10 mouse cellular contexts compared by ENCODE assay signal in genomic region chr7:80746166-80746761, GRCm38 (mm10). TPM values are rescaled to one million over a fixed set of nuclear protein-coding genes. Genes with fewer than 3 reads are reported as not detected.
A peak's percentile ranks its signal among the peaks of the same experiment; 100 is the strongest.
DNase-seq lines count a peak whose midpoint lies in the region; ATAC-seq and TF ChIP-seq lines count a peak whose summit lies in the region.
"Had no signal": no experiment of that assay in that cellular context is flagged by ENCODE, and none has a peak within 500 bp of the region (broad histone marks: within the 10 kb centered on the region; RNA-seq: fewer than 3 reads in every experiment).

No protein-coding gene starts in this region.

- no peak for TF ChIP-seq EP300 in stomach, postnatal 0 days (optimal IDR thresholded peaks at IDR 0.05)

- peaks cover 49% of the 10 kb centered on the region for H3K4me1 ChIP-seq in midbrain, embryonic 10.5 days
- no peaks in the 10 kb centered on the region for H3K4me1 ChIP-seq in midbrain, postnatal 0 days (ENCODE audit: insufficient read depth, low read length)
- peaks cover 31% of the 10 kb centered on the region for H3K4me1 ChIP-seq in embryonic fibroblast, embryonic 13.5 days (ENCODE audit: control insufficient read depth, insufficient read depth, low read length)
- peaks cover 30% of the 10 kb centered on the region for H3K4me1 ChIP-seq in intestine, embryonic 14.5 days (replicated peaks; ENCODE audit: control insufficient read depth, insufficient read depth, low read length)
- peaks cover 7% of the 10 kb centered on the region for H3K4me1 ChIP-seq in stomach, postnatal 0 days (replicated peaks; ENCODE audit: control insufficient read depth, insufficient read depth)
- H3K4me1 ChIP-seq: liver, embryonic 15.5 days had no signal

- WGBS in midbrain, embryonic 10.5 days, result 12% methylated on average over 5 of the region's 5 CpGs
- WGBS in midbrain, postnatal 0 days, result 15% methylated on average over 5 of the region's 5 CpGs
- WGBS in intestine, embryonic 14.5 days, result 22% methylated on average over 5 of the region's 5 CpGs
- WGBS in stomach, postnatal 0 days, result 40% methylated on average over 5 of the region's 5 CpGs

- peak overlapping the region; percentile 83 for H3K27ac ChIP-seq in midbrain, embryonic 10.5 days (replicated peaks)
- no peak overlapping the region for H3K27ac ChIP-seq in midbrain, postnatal 0 days (ENCODE audit: low read depth, low read length)
- peak overlapping the region; percentile 58 for H3K27ac ChIP-seq in embryonic fibroblast, embryonic 13.5 days (ENCODE audit: insufficient read depth, low read length)
- peak overlapping the region; percentile 11; the same call in 1 of the 2 replicates for H3K27ac ChIP-seq in intestine, embryonic 14.5 days (ENCODE audit: low read depth)
- H3K27ac ChIP-seq in stomach, postnatal 0 days (replicated peaks), result peak overlapping the region; percentile 42
- H3K27ac ChIP-seq: hindbrain, embryonic 15.5 days; liver, embryonic 15.5 days had no signal

- TF ChIP-seq POLR2A in embryonic fibroblast, embryonic 13.5 days (IDR thresholded peaks at IDR 0.05; ENCODE audit: low read depth, low read length), result no peak

- no peaks in the 10 kb centered on the region for H3K27me3 ChIP-seq in midbrain, embryonic 10.5 days (ENCODE audit: low read depth, poor library complexity, severe bottlenecking)
- H3K27me3 ChIP-seq in midbrain, postnatal 0 days (ENCODE audit: insufficient read depth, low read length), result no peaks in the 10 kb centered on the region
- no peaks in the 10 kb centered on the region for H3K27me3 ChIP-seq in intestine, embryonic 14.5 days (replicated peaks; ENCODE audit: control insufficient read depth, insufficient read depth, low read length)
- H3K27me3 ChIP-seq in stomach, postnatal 0 days (ENCODE audit: control insufficient read depth, insufficient read depth, low read length), result no peaks in the 10 kb centered on the region
- H3K27me3 ChIP-seq: embryonic facial prominence, embryonic 12.5 days; hindbrain, embryonic 15.5 days; liver, embryonic 15.5 days had no signal

- peaks cover 52% of the 10 kb centered on the region for H3K36me3 ChIP-seq in midbrain, embryonic 10.5 days
- H3K36me3 ChIP-seq in midbrain, postnatal 0 days (ENCODE audit: insufficient read depth, low read length), result peaks cover 44% of the 10 kb centered on the region
- peaks cover 49% of the 10 kb centered on the region for H3K36me3 ChIP-seq in intestine, embryonic 14.5 days (ENCODE audit: control insufficient read depth, insufficient read depth, low read length)
- H3K36me3 ChIP-seq in stomach, postnatal 0 days (ENCODE audit: control insufficient read depth, insufficient read depth, low read length), result peaks cover 54% of the 10 kb centered on the region

- H3K9me3 ChIP-seq in midbrain, embryonic 10.5 days (replicated peaks), result no peaks in the 10 kb centered on the region
- no peaks in the 10 kb centered on the region for H3K9me3 ChIP-seq in midbrain, postnatal 0 days (ENCODE audit: low read length)
- no peaks in the 10 kb centered on the region for H3K9me3 ChIP-seq in intestine, embryonic 14.5 days (ENCODE audit: control insufficient read depth, low read length)
- no peaks in the 10 kb centered on the region for H3K9me3 ChIP-seq in stomach, postnatal 0 days (ENCODE audit: control insufficient read depth, low read length)
- H3K9me3 ChIP-seq: embryonic facial prominence, embryonic 12.5 days; hindbrain, embryonic 15.5 days; liver, embryonic 15.5 days had no signal

- no peak overlapping the region for H3K9ac ChIP-seq in midbrain, postnatal 0 days (replicated peaks; ENCODE audit: low read length, poor library complexity, severe bottlenecking)
- no peak overlapping the region for H3K9ac ChIP-seq in intestine, embryonic 14.5 days (ENCODE audit: low read length)
- H3K9ac ChIP-seq in stomach, postnatal 0 days (ENCODE audit: low read length), result peak overlapping the region; percentile 45; the same call in 1 of the 2 replicates
- H3K9ac ChIP-seq: embryonic facial prominence, embryonic 12.5 days; hindbrain, embryonic 15.5 days; liver, embryonic 15.5 days had no signal

- peak; percentile 44 for DNase-seq in midbrain, embryonic 10.5 days (ENCODE audit: low spot score)
- DNase-seq in midbrain, postnatal 0 days (ENCODE audit: low spot score), result no peak
- DNase-seq in intestine, embryonic 14.5 days (ENCODE audit: low spot score), result no peak
- DNase-seq in stomach, postnatal 0 days (ENCODE audit: low spot score), result no peak
- no peak for DNase-seq in right cerebral cortex, postnatal 14 days
- no peak for DNase-seq in thymus, postnatal 36 days

- peak overlapping the region; percentile 23 for H3K4me3 ChIP-seq in midbrain, embryonic 10.5 days
- H3K4me3 ChIP-seq in midbrain, postnatal 0 days (ENCODE audit: low read depth, low read length), result no peak overlapping the region
- no peak overlapping the region for H3K4me3 ChIP-seq in embryonic fibroblast, embryonic 13.5 days (ENCODE audit: insufficient read depth, low read length)
- no peak overlapping the region for H3K4me3 ChIP-seq in intestine, embryonic 14.5 days (ENCODE audit: low read depth, low read length)
- no peak overlapping the region for H3K4me3 ChIP-seq in stomach, postnatal 0 days (ENCODE audit: low read depth, low read length)
- H3K4me3 ChIP-seq: embryonic facial prominence, embryonic 12.5 days; hindbrain, embryonic 15.5 days; liver, embryonic 15.5 days had no signal

- H3K4me2 ChIP-seq in midbrain, postnatal 0 days (ENCODE audit: low read depth, low read length, poor library complexity, severe bottlenecking), result no peak overlapping the region
- no peak overlapping the region for H3K4me2 ChIP-seq in intestine, embryonic 14.5 days (ENCODE audit: low read length)
- no peak overlapping the region for H3K4me2 ChIP-seq in stomach, postnatal 0 days (replicated peaks; ENCODE audit: low read depth)
- H3K4me2 ChIP-seq: embryonic facial prominence, embryonic 12.5 days; hindbrain, embryonic 15.5 days; liver, embryonic 15.5 days had no signal

- TF ChIP-seq CTCF in midbrain, postnatal 0 days (IDR thresholded peaks at IDR 0.05), result no peak
- TF ChIP-seq CTCF in embryonic fibroblast, embryonic 13.5 days (IDR thresholded peaks at IDR 0.05; ENCODE audit: borderline replicate concordance, insufficient read depth, low read length), result no peak
- no peak for TF ChIP-seq CTCF in stomach, postnatal 0 days (IDR thresholded peaks at IDR 0.05; ENCODE audit: low read depth)

- ATAC-seq in midbrain, postnatal 0 days (ENCODE audit: low FRiP score), result no peak
- ATAC-seq in intestine, embryonic 14.5 days (replicated peaks; ENCODE audit: low FRiP score, low TSS enrichment, low read depth), result no peak; the same call in 1 of the 2 replicates
- ATAC-seq in stomach, postnatal 0 days (ENCODE audit: low FRiP score, low TSS enrichment), result no peak

RNA-seq across cellular contexts. Expression of gene Crtc3, which starts 57.6 kb away (rescaled TPM):
- 8.4 and 9.3 TPM in 2 replicates for polyA plus RNA-seq in midbrain, embryonic 10.5 days (2016; fragmentation: Nextera tagmentation; extraction: Ambion mirVana)
- total RNA-seq in midbrain, postnatal 0 days (2014; rRNA removed), result 12.9 and 13.9 TPM in 2 replicates
- 13.0 and 13.2 TPM in 2 replicates for polyA plus RNA-seq in midbrain, postnatal 0 days (2015; fragmentation: Nextera tagmentation; extraction: Ambion mirVana)
- polyA plus RNA-seq in embryonic fibroblast, embryonic 13.5 days (2011; ENCODE audit: insufficient read length, low read depth, missing spikeins), result 21.6 and 27.7 TPM in 2 replicates
- polyA plus RNA-seq in intestine, embryonic 14.5 days (2014; fragmentation: Nextera tagmentation; extraction: Ambion mirVana), result 19.6 and 19.8 TPM in 2 replicates
- 8.8 and 10.1 TPM in 2 replicates for polyA plus RNA-seq in stomach, postnatal 0 days (2015; fragmentation: Nextera tagmentation; extraction: Ambion mirVana)
